Mouse (Mus musculus) cortical plate, adult 2 months (tissue): Measurements from ENCODE around the gene Tbx3.

Source experiments
- CTCF ChIP-seq: fragments of 200-500 bp; IDR thresholded peaks from 2 replicates; pipeline ENCODE4 v1.5.1; 2011; ENCODE audit warnings: mild to moderate bottlenecking, control low read depth, low read length; ENCODE audit not compliant: insufficient read depth; ENCODE audit errors: extremely low read depth
- POLR2A ChIP-seq: fragments of 200-500 bp; IDR thresholded peaks from 2 replicates; pipeline ENCODE4 v1.6.1; 2011; ENCODE audit warnings: mild to moderate bottlenecking, low read length, control low read depth; ENCODE audit not compliant: insufficient read depth; ENCODE audit errors: extremely low read depth

DNA sequence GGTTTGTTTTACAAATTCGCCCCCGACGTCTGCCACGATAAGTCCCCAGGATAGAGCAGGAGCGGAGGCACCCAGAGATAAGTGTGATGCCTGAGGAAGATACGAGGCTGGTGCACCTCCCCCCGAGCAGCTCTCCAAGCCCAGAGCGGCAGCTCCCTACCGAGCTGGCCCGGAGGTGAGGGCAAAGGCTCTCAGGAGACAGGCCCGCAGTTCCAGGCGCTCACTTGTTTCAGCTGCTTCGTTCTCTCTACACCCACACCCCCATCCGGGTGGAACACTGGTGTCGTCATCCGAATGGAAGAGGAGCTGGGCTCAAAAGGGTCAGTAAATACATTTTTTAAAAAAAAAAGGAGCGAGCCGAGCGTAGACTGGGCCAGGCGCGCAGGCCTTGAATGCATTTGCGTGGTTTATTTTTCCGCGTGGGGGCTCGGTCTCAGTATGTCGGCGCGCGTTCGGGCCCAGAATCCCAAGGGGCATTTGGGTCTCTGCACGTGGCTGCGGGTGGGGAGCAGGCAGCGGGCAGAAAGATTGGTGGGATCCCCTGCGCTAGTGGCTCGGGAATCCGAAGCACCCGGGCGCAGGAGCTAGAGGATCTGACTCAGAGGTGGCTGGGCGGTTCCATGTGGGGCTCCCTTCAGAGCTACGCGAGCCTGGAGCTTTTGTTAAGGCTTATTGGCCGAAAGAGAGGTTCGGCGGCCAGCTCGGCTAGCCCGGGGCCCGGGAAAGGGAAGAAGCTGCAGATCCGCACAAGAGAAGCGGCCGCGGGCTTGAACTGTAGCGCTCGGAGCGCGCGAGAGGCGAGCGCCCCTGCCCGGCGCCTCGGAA, 516 bp upstream of the Tbx3 start:
- no peak for TF ChIP-seq CTCF
- no peak for TF ChIP-seq POLR2A
